In the genomic region with DNA sequence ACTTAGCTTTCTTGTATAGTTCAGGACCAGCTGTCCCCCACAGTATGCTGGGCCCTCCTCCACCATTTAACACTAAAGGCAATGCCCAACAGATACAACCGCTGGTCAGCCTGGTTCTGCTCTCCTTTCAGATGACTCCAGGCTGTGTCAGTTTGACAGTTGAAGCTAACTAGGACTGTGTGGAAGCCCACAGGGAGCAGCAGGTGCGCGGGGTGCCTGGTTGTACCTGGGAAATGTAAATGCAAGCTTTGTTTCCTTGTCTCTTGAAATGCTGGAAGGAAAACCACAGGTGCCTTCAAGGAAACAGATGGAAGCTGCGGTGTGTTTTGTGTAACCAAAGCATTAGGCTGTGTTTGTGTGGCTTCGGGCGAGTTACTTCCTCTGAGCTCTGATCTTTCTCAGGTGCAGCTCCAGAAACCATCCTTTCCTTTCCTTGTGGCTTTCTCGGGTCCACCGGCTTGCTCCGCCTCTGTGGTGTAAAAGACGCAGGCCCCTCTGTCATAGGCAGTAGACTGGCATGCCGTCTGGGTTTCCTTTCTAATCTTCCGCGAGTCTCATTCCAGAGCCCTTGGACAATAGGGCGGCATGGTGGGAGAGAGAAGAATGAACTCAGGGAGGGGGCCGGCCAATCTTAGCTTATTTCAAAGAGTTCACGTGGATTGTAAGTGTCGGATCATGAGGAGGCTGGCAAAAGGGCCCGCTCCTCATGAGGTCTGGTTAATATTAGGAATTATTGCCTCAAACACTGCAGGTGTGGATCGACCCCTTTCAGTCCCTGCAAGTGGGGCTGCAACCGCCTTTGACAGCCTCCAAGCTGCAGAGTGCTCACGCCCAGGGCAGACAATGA, we compare ENCODE assay signal across 9 mouse cellular contexts.
DNase-seq lines count a peak whose midpoint lies in the region; ATAC-seq and TF ChIP-seq lines count a peak whose summit lies in the region.
"Had no signal": no experiment of that assay in that cellular context is flagged by ENCODE, and none has a peak within 500 bp of the region (broad histone marks: within the 10 kb centered on the region; RNA-seq: fewer than 3 reads in every experiment).

No protein-coding gene starts in this region.

- no peak for TF ChIP-seq CTCF in thymus, adult 2 months (IDR thresholded peaks at IDR 0.05; ENCODE audit: borderline replicate concordance, control insufficient read depth, extremely low read depth, insufficient read depth, low read length, poor library complexity)

- no peaks in the 10 kb centered on the region for H3K36me3 ChIP-seq in kidney, embryonic 15.5 days
- no peaks in the 10 kb centered on the region for H3K36me3 ChIP-seq in forebrain, embryonic 12.5 days (replicated peaks)
- no peaks in the 10 kb centered on the region for H3K36me3 ChIP-seq in limb, embryonic 13.5 days
- H3K36me3 ChIP-seq in thymus, adult 2 months (ENCODE audit: control insufficient read depth, insufficient read depth, low read length): no peaks in the 10 kb centered on the region

- WGBS in kidney, embryonic 15.5 days: 25% methylated on average over 21 of the region's 21 CpGs
- 7% methylated on average over 21 of the region's 21 CpGs for WGBS in forebrain, embryonic 12.5 days
- WGBS in limb, embryonic 13.5 days: 12% methylated on average over 21 of the region's 21 CpGs
- WGBS in thymus, adult 2 months: 3% methylated on average over 21 of the region's 21 CpGs

- no peak overlapping the region for H3K9ac ChIP-seq in kidney, embryonic 15.5 days
- no peak overlapping the region; the same call in 1 of the 2 replicates for H3K9ac ChIP-seq in forebrain, embryonic 12.5 days
- peak overlapping the region; percentile 31; the same call in 1 of the 2 replicates for H3K9ac ChIP-seq in limb, embryonic 13.5 days

- no peaks in the 10 kb centered on the region for H3K9me3 ChIP-seq in kidney, embryonic 15.5 days (replicated peaks)
- H3K9me3 ChIP-seq in forebrain, embryonic 12.5 days: no peaks in the 10 kb centered on the region
- H3K9me3 ChIP-seq in limb, embryonic 13.5 days: no peaks in the 10 kb centered on the region

- H3K4me2 ChIP-seq in kidney, embryonic 15.5 days: peak overlapping the region; percentile 53
- H3K4me2 ChIP-seq in forebrain, embryonic 12.5 days: peak overlapping the region; percentile 53
- peak overlapping the region; percentile 60 for H3K4me2 ChIP-seq in limb, embryonic 13.5 days (replicated peaks)

- no peak for ATAC-seq in kidney, embryonic 15.5 days (replicated peaks; ENCODE audit: low FRiP score)
- peak; percentile 77; the same call in 1 of the 2 replicates for ATAC-seq in forebrain, embryonic 12.5 days (ENCODE audit: low FRiP score)
- ATAC-seq in limb, embryonic 13.5 days (ENCODE audit: low FRiP score, low read depth): no peak
- ATAC-seq: Patski had no signal

- no peak for DNase-seq in kidney, adult 11 months
- peak; percentile 32 for DNase-seq in thymus, adult 2 months
- DNase-seq in adrenal gland, adult 2 months: no peak
- no peak for DNase-seq in frontal cortex, postnatal 25 days (ENCODE audit: low spot score in 2 of 2)
- DNase-seq in left cerebral cortex, adult 11 months (ENCODE audit: low spot score): no peak

- no peak for TF ChIP-seq POLR2A in thymus, adult 2 months (IDR thresholded peaks at IDR 0.05; ENCODE audit: control insufficient read depth, extremely low read depth, insufficient read depth, low read length, poor library complexity)

- H3K4me3 ChIP-seq in kidney, embryonic 15.5 days (replicated peaks): peak overlapping the region; percentile 27
- peak overlapping the region; percentile 19 for H3K4me3 ChIP-seq in forebrain, embryonic 12.5 days (replicated peaks)
- H3K4me3 ChIP-seq in limb, embryonic 13.5 days: peak overlapping the region; percentile 20
- H3K4me3 ChIP-seq in thymus, adult 2 months (ENCODE audit: control insufficient read depth, insufficient read depth, low read length): peak overlapping the region; percentile 6; the same call in 1 of the 2 replicates

- peaks cover 11% of the 10 kb centered on the region for H3K4me1 ChIP-seq in kidney, embryonic 15.5 days
- peaks cover 12% of the 10 kb centered on the region for H3K4me1 ChIP-seq in forebrain, embryonic 12.5 days
- H3K4me1 ChIP-seq in limb, embryonic 13.5 days: peaks cover 12% of the 10 kb centered on the region
- H3K4me1 ChIP-seq in thymus, adult 2 months (replicated peaks; ENCODE audit: control insufficient read depth, insufficient read depth, low read length): peaks cover 12% of the 10 kb centered on the region

- H3K27me3 ChIP-seq in kidney, embryonic 15.5 days: no peaks in the 10 kb centered on the region
- no peaks in the 10 kb centered on the region for H3K27me3 ChIP-seq in forebrain, embryonic 12.5 days
- no peaks in the 10 kb centered on the region for H3K27me3 ChIP-seq in limb, embryonic 13.5 days
- no peaks in the 10 kb centered on the region for H3K27me3 ChIP-seq in thymus, adult 2 months (ENCODE audit: control insufficient read depth, insufficient read depth, low read length)
- H3K27me3 ChIP-seq: Patski had no signal

- H3K27ac ChIP-seq in kidney, embryonic 15.5 days: no peak overlapping the region
- H3K27ac ChIP-seq in forebrain, embryonic 12.5 days: no peak overlapping the region
- 0 out of 2 replicates have a peak overlapping the region, but pooled peaks have one; percentile 22 for H3K27ac ChIP-seq in limb, embryonic 13.5 days
- H3K27ac ChIP-seq in thymus, adult 2 months (ENCODE audit: control insufficient read depth, insufficient read depth, low read length): no peak overlapping the region
